Mouse (Mus musculus) ES-E14 (cell line): Measurements from ENCODE around the gene Cplx3. TPM values are rescaled to one million over a fixed set of nuclear protein-coding genes. Genes with fewer than 3 reads are reported as not detected.
A peak's percentile ranks its signal among the peaks of the same experiment; 100 is the strongest.

Experiments
- DNase-seq: peaks from one replicate; pipeline ENCODE4 v3.0.0-alpha.2; 2013; ENCODE audit warnings: low read depth, low spot score
- H3K27ac ChIP-seq: 2 replicates; pipeline ENCODE4 v1.5.1; 2012; ENCODE audit warnings: low read depth, mild to moderate bottlenecking, low read length, moderate library complexity, mixed read lengths; ENCODE audit not compliant: poor library complexity, insufficient read depth, severe bottlenecking
- H3K36me3 ChIP-seq: 2 replicates; pipeline ENCODE4 v1.6.1; 2012; ENCODE audit warnings: mild to moderate bottlenecking, low read length, moderate library complexity, mixed read lengths; ENCODE audit not compliant: control insufficient read depth, poor library complexity, insufficient read depth, severe bottlenecking
- H3K4me1 ChIP-seq, 2 experiments: fragments of 150-350 bp in 1 of 2; sonication (generic) in 1 of 2; 2 replicates each; pipeline ENCODE4 v1.6.1; 2012; ENCODE audit warnings: low read length in 2 of 2, mild to moderate bottlenecking in 1 of 2, mixed read lengths in 1 of 2; ENCODE audit not compliant: control insufficient read depth in 2 of 2, insufficient read depth in 2 of 2, poor library complexity in 1 of 2
- H3K4me3 ChIP-seq, 2 experiments: fragments of 150-350 bp in 1 of 2; sonication (generic) in 1 of 2; 2 replicates each; pipeline ENCODE4 v1.5.1; 2012; ENCODE audit warnings: low read length in 2 of 2, low read depth in 1 of 2, mild to moderate bottlenecking in 1 of 2, mixed read lengths in 1 of 2; ENCODE audit not compliant: insufficient read depth in 1 of 2, poor library complexity in 1 of 2, severe bottlenecking in 1 of 2
- H3K9ac ChIP-seq: 2 replicates; pipeline ENCODE4 v1.6.1; 2012; ENCODE audit warnings: low read depth, mild to moderate bottlenecking, low read length, mixed read lengths; ENCODE audit not compliant: poor library complexity, insufficient read depth, severe bottlenecking
- H3K9me3 ChIP-seq: fragments of 150-350 bp; sonication (generic); 2 replicates; pipeline ENCODE4 v1.6.1; 2012; ENCODE audit warnings: low read depth, mild to moderate bottlenecking, low read length; ENCODE audit not compliant: control insufficient read depth, insufficient read depth
- CHD2 ChIP-seq: IDR thresholded peaks from 2 replicates; pipeline ENCODE4 v1.6.1; 2014; ENCODE audit warnings: mild to moderate bottlenecking, low read depth, low read length, inconsistent platforms
- HCFC1 ChIP-seq: IDR thresholded peaks from 2 replicates; pipeline ENCODE4 v1.6.1; 2012; ENCODE audit warnings: low read length, inconsistent platforms, borderline replicate concordance; ENCODE audit not compliant: insufficient read depth
- MAFK ChIP-seq: IDR thresholded peaks from 2 replicates; pipeline ENCODE4 v1.6.1; 2014; ENCODE audit warnings: mild to moderate bottlenecking, low read depth, low read length, inconsistent platforms; ENCODE audit not compliant: insufficient read depth
- ZC3H11A ChIP-seq: IDR thresholded peaks from 2 replicates; pipeline ENCODE4 v1.6.1; 2012; ENCODE audit warnings: low read depth, mild to moderate bottlenecking, inconsistent platforms, low read length, borderline replicate concordance
- ZNF384 ChIP-seq: IDR thresholded peaks from 2 replicates; pipeline ENCODE4 v1.6.1; 2012; ENCODE audit warnings: low read depth, low read length, inconsistent platforms
- in situ Hi-C, 2 experiments: fragments of 600-800 bp; cut with MboI; formaldehyde crosslinking; loops; one replicate each; pipeline ENCODE4 v1.15.1; 2025; ENCODE audit warnings: low sequenced_read_pairs in 2 of 2, inconsistent platforms in 1 of 2; ENCODE audit not compliant: unreplicated experiment in 2 of 2
- total RNA-seq: library from RNA; depleted of rRNA; stranded (reverse); fragments of 300-350 nt; gene quantifications from 2 replicates; pipeline ENCODE4 v1.2.3, GENCODE M21; 2012

Cplx3 gene
- total RNA-seq, 1 experiment, result not detected

GRCm38 (mm10) chr9:57590726-57591125 is 15.4 kb downstream of the Cplx3 start:
- Histone ChIP-seq H3K9me3 (no peaks in the 10 kb centered on the region), H3K9ac (no peak overlapping the region), H3K4me1 (peaks cover 0 to 2% of the 10 kb centered on the region in 2 experiments; a peak in 2 of 4 replicates), H3K36me3 (peaks cover 25% of the 10 kb centered on the region; the same call in 1 of the 2 replicates), H3K4me3 (no peak overlapping the region), H3K27ac (no peak overlapping the region)
- in situ Hi-C loops, result no loop called here
- TF ChIP-seq MAFK (no peak), ZC3H11A (no peak), CHD2 (no peak), HCFC1 (no peak), ZNF384 (no peak)
- DNase-seq, result no peak

DNA sequence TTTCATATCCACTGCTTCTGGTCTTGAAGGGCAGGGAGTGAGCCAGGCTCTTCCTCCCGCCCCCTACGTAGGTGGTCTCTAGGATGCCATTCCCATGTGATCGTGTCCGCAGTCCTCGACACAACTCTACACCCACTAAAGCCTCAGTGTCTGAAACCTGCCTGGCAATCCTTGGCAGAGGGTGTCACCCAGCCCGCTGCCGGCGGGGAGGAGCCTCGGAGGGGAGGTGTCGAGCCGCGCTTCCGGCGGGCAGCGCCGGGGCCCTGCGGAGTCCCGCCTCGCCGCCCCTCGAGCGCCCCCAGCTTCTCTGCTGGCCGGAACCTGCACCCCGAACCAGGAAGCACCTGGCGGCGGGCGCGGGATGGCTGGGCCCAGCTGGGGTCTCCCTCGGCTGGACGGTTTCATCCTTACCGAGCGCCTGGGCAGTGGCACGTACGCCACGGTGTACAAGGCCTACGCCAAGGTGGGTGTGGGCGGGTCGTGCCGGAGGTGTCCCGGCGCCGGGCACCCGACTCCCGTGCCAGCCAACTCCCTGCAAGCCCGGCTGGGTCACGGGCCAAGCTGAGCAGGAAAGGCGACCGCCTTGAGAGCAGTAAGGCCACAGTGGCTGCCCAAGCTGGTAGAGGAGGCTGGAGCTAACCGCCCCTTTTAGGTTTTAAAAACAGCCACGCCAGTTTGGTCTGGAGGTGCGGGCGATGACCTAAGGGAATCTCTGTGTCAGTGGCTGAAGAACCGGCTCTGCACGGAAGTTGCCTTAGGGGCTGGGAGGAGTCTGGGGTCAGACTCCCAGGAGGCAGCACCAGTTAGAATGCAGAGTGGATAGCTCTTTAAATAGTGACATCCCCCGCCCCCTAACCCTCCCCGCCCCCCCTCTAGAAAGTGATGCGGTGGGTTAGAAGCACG is 16.6 kb downstream of the Cplx3 start, which contains the start of gene Ulk3:
Gene Ulk3 (plus strand): TSS at position 229 of the 903 bp plus-strand sequence.
- TF ChIP-seq ZNF384 (no peak), ZC3H11A (no peak), CHD2 (no peak), MAFK (no peak), HCFC1 (no peak)
- H3K9me3 ChIP-seq, result no peaks in the 10 kb centered on the region
- in situ Hi-C loops, result no loop called here
- peak within 1 kb of the TSS; percentile 93 to 96 for H3K4me3 ChIP-seq
- DNase-seq, result peak; percentile 81
- H3K27ac ChIP-seq, result peak within 1 kb of the TSS; percentile 65
- peak within 1 kb of the TSS; percentile 84 for H3K9ac ChIP-seq
- H3K36me3 ChIP-seq, result peaks cover 18% of the 10 kb centered on the region; the same call in 1 of the 2 replicates
- H3K4me1 ChIP-seq, result peaks cover 0 to 2% of the 10 kb centered on the region in 2 experiments; a peak in 2 of 4 replicates

DNA sequence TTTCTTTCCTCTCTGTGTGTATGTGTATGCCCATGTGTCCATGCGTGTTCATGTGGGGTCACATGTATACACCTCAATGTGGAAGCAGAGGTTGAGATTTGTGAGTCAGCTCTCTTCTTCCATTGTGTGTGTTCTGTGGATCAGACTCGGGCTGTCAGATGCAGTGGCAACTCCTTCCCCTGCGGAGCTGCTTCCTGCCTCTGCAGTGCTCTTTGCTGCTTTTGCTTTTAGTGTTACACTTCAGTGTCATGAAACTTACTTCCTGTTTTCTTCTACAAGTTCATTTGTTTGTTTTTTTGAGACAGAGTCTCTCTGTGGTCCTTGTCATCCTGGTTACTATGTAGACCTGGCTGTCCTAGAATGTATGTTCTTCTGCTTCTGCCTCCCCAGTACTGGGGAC is 21.1 kb downstream of the Cplx3 start:
- Histone ChIP-seq H3K36me3 (peaks cover 12% of the 10 kb centered on the region), H3K27ac (no peak overlapping the region), H3K9ac (no peak overlapping the region), H3K4me3 (no peak overlapping the region), H3K9me3 (no peaks in the 10 kb centered on the region), H3K4me1 (no peaks in the 10 kb centered on the region; a peak in 1 of 4 replicates)
- no peak for DNase-seq
- in situ Hi-C loops, result no loop called here
- TF ChIP-seq CHD2 (no peak), HCFC1 (no peak), MAFK (no peak), ZC3H11A (no peak), ZNF384 (no peak)

- Histone ChIP-seq H3K4me1 (no peaks in the 10 kb centered on the region), H3K36me3 (peaks cover 13% of the 10 kb centered on the region), H3K9me3 (no peaks in the 10 kb centered on the region), H3K4me3 (no peak overlapping the region), H3K9ac (no peak overlapping the region), H3K27ac (no peak overlapping the region)
- in situ Hi-C loops, result no loop called here
- no peak for DNase-seq
- TF ChIP-seq ZNF384 (no peak), HCFC1 (no peak), MAFK (no peak), ZC3H11A (no peak), CHD2 (no peak)
Observed at GRCm38 (mm10) chr9:57577144-57577849, 28.8 kb downstream of the Cplx3 start.
